Mouse (Mus musculus): ENCODE data around the gene Bcl11b. TPM values are rescaled to one million over a fixed set of nuclear protein-coding genes. Genes with fewer than 3 reads are reported as not detected.

The Bcl11b gene
- total RNA-seq, 4 experiments from 2014 or later, result 0.17 to 0.80 (median 0.55) TPM

- no peak for DNase-seq
These were observed 5.5 kb downstream of the Bcl11b start for GRCm38 (mm10) chr12:107997901-107998300.

GRCm38 (mm10) chr12:107997241-107997640 lies 6.2 kb downstream of the Bcl11b start:
- DNase-seq, result no peak

GRCm38 (mm10) chr12:107996773-107997172 lies 6.6 kb downstream of the Bcl11b start:
- no peak for DNase-seq

GRCm38 (mm10) chr12:107996216-107996615 lies 7.2 kb downstream of the Bcl11b start:
- no peak for DNase-seq

GRCm38 (mm10) chr12:107994421-107994820 lies 9.0 kb downstream of the Bcl11b start:
- DNase-seq, result no peak

- no peak for DNase-seq
These were observed 10.4 kb downstream of the Bcl11b start for GRCm38 (mm10) chr12:107993029-107993428.

- DNase-seq, result no peak
These were observed 12.2 kb downstream of the Bcl11b start for GRCm38 (mm10) chr12:107991191-107991590.

- no peak for DNase-seq
These were observed 20.2 kb downstream of the Bcl11b start for GRCm38 (mm10) chr12:107983211-107983610.

GRCm38 (mm10) chr12:107982306-107982705 lies 21.1 kb downstream of the Bcl11b start:
- DNase-seq, result no peak

- DNase-seq, result no peak
These were observed 22.2 kb downstream of the Bcl11b start for GRCm38 (mm10) chr12:107981231-107981630.

- DNase-seq, result no peak
These were observed 23.0 kb downstream of the Bcl11b start for GRCm38 (mm10) chr12:107980261-107980961.

GRCm38 (mm10) chr12:107979710-107980260 lies 23.6 kb downstream of the Bcl11b start:
- DNase-seq, result peak; percentile 18

- DNase-seq, result no peak
These were observed 24.6 kb downstream of the Bcl11b start for GRCm38 (mm10) chr12:107978736-107979255.

GRCm38 (mm10) chr12:107978063-107978462 lies 25.3 kb downstream of the Bcl11b start:
- no peak for DNase-seq

GRCm38 (mm10) chr12:107977534-107977933 lies 25.9 kb downstream of the Bcl11b start:
- no peak for DNase-seq

- no peak for DNase-seq
These were observed 26.3 kb downstream of the Bcl11b start for GRCm38 (mm10) chr12:107977086-107977485.

- DNase-seq, result no peak
These were observed 26.8 kb downstream of the Bcl11b start for GRCm38 (mm10) chr12:107976571-107977001.

- DNase-seq, result no peak
These were observed 27.4 kb downstream of the Bcl11b start for GRCm38 (mm10) chr12:107975897-107976570.

- no peak for DNase-seq
These were observed 27.9 kb downstream of the Bcl11b start for GRCm38 (mm10) chr12:107975479-107975896.

- no peak for DNase-seq
These were observed 28.9 kb downstream of the Bcl11b start for GRCm38 (mm10) chr12:107974504-107974903.

- no peak for DNase-seq
These were observed 29.8 kb downstream of the Bcl11b start for GRCm38 (mm10) chr12:107973556-107974140.

- no peak for DNase-seq
These were observed 32.2 kb downstream of the Bcl11b start for GRCm38 (mm10) chr12:107971081-107971780.
